Mouse (Mus musculus) G1E (cell line): Measurements from ENCODE around the gene Tnni3. TPM values are rescaled to one million over a fixed set of nuclear protein-coding genes. Genes with fewer than 3 reads are reported as not detected.

ENCODE experiments used
- ATAC-seq: 2 replicates; pipeline ENCODE4 v1.8.0; 2016; ENCODE audit warnings: mild to moderate bottlenecking; ENCODE audit not compliant: insufficient number of reproducible peaks, poor library complexity, low FRiP score, severe bottlenecking; ENCODE audit errors: extremely low read depth
- DNase-seq: peaks from one replicate; pipeline ENCODE4 v3.0.0; 2012; ENCODE audit warnings: low spot score
- H3K27me3 ChIP-seq: 2 replicates; pipeline ENCODE4 v1.6.1; 2012; ENCODE audit warnings: mild to moderate bottlenecking, low read length, inconsistent platforms; ENCODE audit not compliant: insufficient read depth
- H3K36me3 ChIP-seq: replicated peaks from 2 replicates; pipeline ENCODE3; 2012; ENCODE audit warnings: mild to moderate bottlenecking, inconsistent platforms
- H3K4me1 ChIP-seq: 2 replicates; pipeline ENCODE4 v1.6.1; 2012; ENCODE audit warnings: low read depth, low read length, inconsistent platforms, mixed read lengths; ENCODE audit not compliant: insufficient read depth
- H3K4me3 ChIP-seq: 2 replicates; pipeline ENCODE4 v1.5.1; 2012; ENCODE audit warnings: low read depth, mild to moderate bottlenecking, inconsistent platforms, low read length, moderate library complexity, mixed read lengths
- H3K9me3 ChIP-seq: replicated peaks from 2 replicates; pipeline ENCODE4 v1.6.1; 2012; ENCODE audit warnings: inconsistent platforms
- CTCF ChIP-seq: IDR thresholded peaks from 2 replicates; pipeline ENCODE4 v1.5.1; 2012; ENCODE audit warnings: low read depth, low read length, inconsistent platforms, mixed read lengths
- GATA1 ChIP-seq: IDR thresholded peaks from 2 replicates; pipeline ENCODE4 v1.6.1; 2012; ENCODE audit warnings: borderline replicate concordance, low read length, inconsistent platforms, mixed read lengths
- GATA2 ChIP-seq: IDR thresholded peaks from 2 replicates; pipeline ENCODE4 v1.6.1; 2012; ENCODE audit warnings: low read depth, low read length, inconsistent platforms, borderline replicate concordance
- POLR2AphosphoS5 ChIP-seq: IDR thresholded peaks from 2 replicates; pipeline ENCODE4 v1.6.1; 2012; ENCODE audit warnings: low read depth, low read length, inconsistent platforms; ENCODE audit not compliant: insufficient replicate concordance
- TAL1 ChIP-seq: conservative IDR thresholded peaks from 2 replicates; pipeline ENCODE4 v1.6.1; 2012; ENCODE audit warnings: low read depth, low read length, inconsistent platforms, mixed read lengths
- polyA plus RNA-seq: library from polyadenylated mRNA; stranded (reverse); fragments of >175 nt; gene quantifications from 2 replicates; pipeline ENCODE4 v1.2.3, GENCODE M21; 2012
- total RNA-seq, 2 experiments: library from RNA; stranded (forward) in 1 of 2; stranded (reverse) in 1 of 2; fragments of 200-1000 nt in 1 of 2; fragments of >200 nt in 1 of 2; fragmentation: Nextera tagmentation in 1 of 2; gene quantifications; 2 replicates each; pipeline ENCODE4 v1.2.3; 2014 to 2017

Gene Tnni3
- total and polyA plus RNA-seq, 3 experiments, result 0.15 TPM; not detected in 2

DNA sequence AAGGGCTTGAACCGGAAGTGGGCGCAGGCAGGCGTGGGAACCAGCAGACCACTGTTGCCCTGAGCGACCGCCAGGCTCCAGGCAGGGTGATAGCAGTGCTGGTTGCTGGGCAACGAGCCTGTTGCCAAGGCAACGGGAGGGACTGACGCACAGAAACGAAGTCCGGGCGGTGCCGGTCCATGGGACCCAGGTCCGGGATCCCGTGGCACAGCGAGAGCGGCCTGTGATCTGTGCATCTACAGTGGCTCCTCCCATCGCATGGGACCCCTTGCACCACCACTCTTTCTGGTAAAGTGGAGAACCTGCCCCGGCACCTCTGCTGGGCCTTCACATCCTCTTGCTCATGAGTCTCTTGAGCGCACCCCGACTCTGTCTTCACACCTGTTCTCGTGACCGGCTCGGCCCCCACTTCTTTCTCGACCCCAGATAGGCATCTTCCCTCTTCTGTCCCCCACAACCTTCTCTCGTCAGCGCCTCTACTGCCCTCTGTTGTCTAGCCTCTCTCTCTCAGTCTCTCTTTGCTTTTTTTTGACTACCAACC lies 22.6 kb upstream of the Tnni3 start:
- peaks cover 14% of the 10 kb centered on the region; the same call in 1 of the 2 replicates for H3K27me3 ChIP-seq
- H3K4me3 ChIP-seq, result no peak overlapping the region
- DNase-seq, result no peak
- H3K4me1 ChIP-seq, result peaks cover 2% of the 10 kb centered on the region
- TF ChIP-seq CTCF (no peak), GATA2 (no peak), POLR2AphosphoS5 (no peak), GATA1 (no peak), TAL1 (no peak)
- H3K36me3 ChIP-seq, result no peaks in the 10 kb centered on the region
- H3K9me3 ChIP-seq, result no peaks in the 10 kb centered on the region
- ATAC-seq, result no peak

DNA sequence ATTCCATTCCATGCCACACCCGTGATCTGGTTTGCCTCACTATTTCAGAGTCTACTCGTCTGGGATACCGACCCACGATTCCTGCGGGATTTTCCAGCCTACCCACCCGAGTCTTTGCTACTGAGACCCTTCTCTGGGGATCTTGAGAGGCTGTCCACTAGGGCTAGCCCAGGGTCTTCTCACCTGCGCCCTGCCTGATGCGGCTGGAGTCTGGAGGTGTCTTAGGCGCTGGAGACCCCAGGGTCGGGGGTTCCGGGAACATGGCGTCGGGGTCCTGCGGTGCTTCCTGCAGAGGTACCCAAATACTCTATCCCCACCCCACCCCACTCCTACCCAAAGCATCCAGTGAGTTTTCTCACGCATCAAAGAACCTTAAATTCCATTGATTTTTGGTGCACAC lies 22.0 kb upstream of the Tnni3 start:
- ATAC-seq (no peak), DNase-seq (no peak)
- no peaks in the 10 kb centered on the region for H3K9me3 ChIP-seq
- no peak overlapping the region for H3K4me3 ChIP-seq
- peaks cover 2% of the 10 kb centered on the region for H3K4me1 ChIP-seq
- no peaks in the 10 kb centered on the region for H3K36me3 ChIP-seq
- TF ChIP-seq CTCF (no peak), TAL1 (no peak), GATA1 (no peak), POLR2AphosphoS5 (no peak), GATA2 (no peak)
- peaks cover 14% of the 10 kb centered on the region; the same call in 1 of the 2 replicates for H3K27me3 ChIP-seq

- Histone ChIP-seq H3K4me3 (no peak overlapping the region), H3K9me3 (no peaks in the 10 kb centered on the region), H3K27me3 (peaks cover 11% of the 10 kb centered on the region; the same call in 1 of the 2 replicates), H3K4me1 (peaks cover under 1% of the 10 kb centered on the region; the same call in 1 of the 2 replicates), H3K36me3 (no peaks in the 10 kb centered on the region)
- no peak for TF ChIP-seq GATA1
- no peak for TF ChIP-seq POLR2AphosphoS5
- no peak for TF ChIP-seq CTCF
- TF ChIP-seq TAL1, result no peak
- no peak for TF ChIP-seq GATA2
- ATAC-seq (no peak), DNase-seq (no peak)
Measured at GRCm38 (mm10) chr7:4542013-4542412, 18.0 kb upstream of the Tnni3 start.

DNA sequence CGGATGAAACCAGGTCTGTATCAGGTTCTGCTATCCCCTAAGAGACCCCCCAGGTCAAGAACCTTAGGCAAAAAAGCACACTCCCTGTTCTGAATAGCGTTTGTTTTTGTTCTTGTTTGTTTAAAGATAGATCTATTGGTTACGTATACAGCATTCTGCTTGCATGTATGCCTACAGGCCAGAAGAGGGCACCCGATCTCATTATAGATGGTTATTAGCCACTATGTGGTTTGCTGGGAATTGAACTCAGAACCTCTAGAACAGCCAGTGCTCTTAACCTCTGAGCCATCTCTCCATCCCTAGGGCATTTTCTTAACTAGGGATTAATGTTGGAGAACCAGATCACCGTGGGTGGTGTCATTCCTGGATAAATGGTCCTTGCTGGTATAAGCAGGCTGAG lies 17.3 kb upstream of the Tnni3 start:
- no peak overlapping the region for H3K4me3 ChIP-seq
- H3K36me3 ChIP-seq, result no peaks in the 10 kb centered on the region
- TF ChIP-seq GATA1 (no peak), TAL1 (no peak), POLR2AphosphoS5 (no peak), GATA2 (no peak), CTCF (no peak)
- H3K27me3 ChIP-seq, result peaks cover 5% of the 10 kb centered on the region; the same call in 1 of the 2 replicates
- DNase-seq, result no peak
- no peak for ATAC-seq
- no peaks in the 10 kb centered on the region for H3K4me1 ChIP-seq
- H3K9me3 ChIP-seq, result no peaks in the 10 kb centered on the region

- no peak for DNase-seq
- peaks cover 11% of the 10 kb centered on the region; the same call in 1 of the 2 replicates for H3K27me3 ChIP-seq
- H3K9me3 ChIP-seq, result no peaks in the 10 kb centered on the region
- H3K4me3 ChIP-seq, result no peak overlapping the region
- no peak for ATAC-seq
- H3K36me3 ChIP-seq, result no peaks in the 10 kb centered on the region
- H3K4me1 ChIP-seq, result no peaks in the 10 kb centered on the region
- TF ChIP-seq TAL1 (no peak), POLR2AphosphoS5 (no peak), CTCF (no peak), GATA2 (no peak), GATA1 (no peak)
Measured at GRCm38 (mm10) chr7:4539019-4539418, 15.0 kb upstream of the Tnni3 start.

- DNase-seq (no peak), ATAC-seq (no peak)
- Histone ChIP-seq H3K4me3 (no peak overlapping the region), H3K4me1 (no peaks in the 10 kb centered on the region), H3K27me3 (peaks cover 17% of the 10 kb centered on the region), H3K36me3 (no peaks in the 10 kb centered on the region), H3K9me3 (no peaks in the 10 kb centered on the region)
- TF ChIP-seq TAL1 (no peak), GATA2 (no peak), POLR2AphosphoS5 (no peak), GATA1 (no peak), CTCF (no peak)
Measured at GRCm38 (mm10) chr7:4537181-4537580, 13.2 kb upstream of the Tnni3 start.
